Mouse (Mus musculus) gastrocnemius, adult 2 months (tissue): ENCODE data around the gene Cryba1. TPM values are rescaled to one million over a fixed set of nuclear protein-coding genes. Genes with fewer than 3 reads are reported as not detected.

Source experiments
- DNase-seq: peaks from one replicate; pipeline ENCODE4 v3.0.0; 2022
- H3K27ac ChIP-seq: fragments of 200-600 bp; 2 replicates; pipeline ENCODE4 v1.8.1; 2022; ENCODE audit warnings: mild to moderate bottlenecking
- H3K4me3 ChIP-seq: fragments of 200-600 bp; 2 replicates; pipeline ENCODE4 v1.8.1; 2022; ENCODE audit warnings: mild to moderate bottlenecking, moderate library complexity
- CTCF ChIP-seq: fragments of 200-600 bp; IDR thresholded peaks from 2 replicates; pipeline ENCODE4 v1.8.1; 2022; ENCODE audit warnings: antibody characterized with exemption, mild to moderate bottlenecking, moderate library complexity
- intact Hi-C: fragments of 180-260 bp; cut with DNase I; formaldehyde crosslinking; loops from one replicate; pipeline ENCODE4 v1.15.1; 2025
- long read RNA-seq, 2 experiments: library from polyadenylated mRNA; stranded (forward); transcript quantifications; one replicate each; pipeline ENCODE4 v2.0.0; 2021
- total RNA-seq, 2 experiments: library from RNA; stranded (reverse); gene quantifications; 2 replicates each; pipeline ENCODE4 v1.2.3; 2021

Gene Cryba1
- total RNA-seq, result not detected
- long read RNA-seq, experiment 1, result 0 reads
- long read RNA-seq, experiment 2, result 0 reads

DNA sequence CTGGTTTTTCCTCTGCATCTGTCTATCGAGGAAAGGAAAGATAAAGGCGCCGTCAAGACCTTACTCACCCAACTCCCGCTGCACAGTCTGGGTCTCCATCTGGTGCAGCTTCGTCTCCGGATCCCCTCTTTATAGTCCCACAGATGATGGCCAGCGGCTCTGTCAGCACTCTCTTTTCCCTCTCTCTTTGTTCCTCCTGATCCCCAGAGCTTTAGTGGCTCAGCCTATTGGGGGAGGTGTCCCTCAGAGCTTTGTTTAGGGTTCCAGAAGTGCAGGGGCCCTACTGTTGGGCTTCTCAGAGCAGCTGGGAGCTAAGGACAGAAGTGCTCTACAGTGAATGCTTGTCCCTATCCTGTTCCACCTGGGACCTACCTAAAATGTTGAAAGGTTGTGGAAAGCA is at the start of gene Cryba1:
Cryba1 (minus strand) TSS at position 101 of the 400 bp plus-strand sequence.
- intact Hi-C loops, result no loop called here
- TF ChIP-seq CTCF, result no peak
- H3K4me3 ChIP-seq, result no peak within 1 kb of the TSS
- H3K27ac ChIP-seq, result no peak within 1 kb of the TSS
- no peak for DNase-seq

- no peak for DNase-seq
- Histone ChIP-seq H3K27ac (no peak overlapping the region), H3K4me3 (no peak overlapping the region)
- intact Hi-C loops, result no loop called here
- TF ChIP-seq CTCF, result no peak
Observed at GRCm38 (mm10) chr11:77771879-77772713, 47.0 kb upstream of the Cryba1 start.

DNA sequence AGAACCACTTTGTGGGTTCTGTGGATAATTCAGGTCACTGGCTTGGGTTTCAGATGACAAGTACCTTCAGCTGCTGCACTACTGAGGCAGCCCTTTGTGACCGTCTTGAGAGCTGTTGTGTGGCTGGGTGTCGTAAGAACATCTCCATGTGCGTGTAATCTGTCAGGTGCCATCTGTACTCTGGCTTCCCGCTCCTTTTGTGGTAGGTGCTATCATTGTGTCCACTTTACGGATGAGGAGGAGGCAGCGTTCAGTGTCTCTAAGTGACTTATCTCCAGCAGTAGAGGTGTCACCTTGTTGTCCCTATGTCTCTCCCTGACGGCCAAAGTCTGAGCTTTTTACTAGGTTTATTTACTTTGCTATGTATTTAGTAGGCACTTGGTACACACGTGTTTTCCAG is 45.3 kb upstream of the Cryba1 start:
- intact Hi-C loops, result no loop called here
- no peak for TF ChIP-seq CTCF
- Histone ChIP-seq H3K4me3 (no peak overlapping the region), H3K27ac (no peak overlapping the region)
- no peak for DNase-seq

- TF ChIP-seq CTCF, result no peak
- intact Hi-C loops, result no loop called here
- DNase-seq, result no peak
- Histone ChIP-seq H3K4me3 (no peak overlapping the region), H3K27ac (no peak overlapping the region)
Observed at GRCm38 (mm10) chr11:77769496-77769895, 44.4 kb upstream of the Cryba1 start.

- intact Hi-C loops, result no loop called here
- H3K27ac ChIP-seq, result peak overlapping the region; percentile 82
- peak; percentile 57 for DNase-seq
- peak overlapping the region; percentile 71 for H3K4me3 ChIP-seq
- peak; percentile 68 for TF ChIP-seq CTCF
Observed at GRCm38 (mm10) chr11:77766351-77767001, 41.4 kb upstream of the Cryba1 start.

DNA sequence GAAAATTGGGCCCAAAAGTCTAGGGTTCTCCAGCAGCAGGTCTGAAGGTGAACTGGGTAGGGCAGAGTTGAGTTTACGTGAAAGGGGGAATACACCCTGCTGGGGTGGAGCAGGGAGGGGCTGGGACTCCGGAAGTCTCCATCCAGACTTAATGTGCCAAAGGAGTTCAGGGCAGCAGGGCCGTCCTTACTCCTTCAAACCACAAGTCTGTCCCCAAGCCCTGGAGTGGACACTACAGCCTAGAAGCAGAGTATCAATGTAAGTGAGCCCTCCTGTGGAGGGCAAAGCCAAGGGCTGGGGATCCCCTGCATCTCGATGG is 40.3 kb upstream of the Cryba1 start:
- Histone ChIP-seq H3K4me3 (peak overlapping the region; percentile 71), H3K27ac (peak overlapping the region; percentile 82)
- no peak for TF ChIP-seq CTCF
- DNase-seq, result no peak
- intact Hi-C loops, result no loop called here

- Histone ChIP-seq H3K27ac (peak overlapping the region; percentile 92), H3K4me3 (peak overlapping the region; percentile 95)
- intact Hi-C loops, result loop anchor here (5.0 kb wide), 1 partner anchor 202 kb away; no protein-coding TSS in a partner anchor
- peak; percentile 33 for DNase-seq
- no peak for TF ChIP-seq CTCF
Observed at GRCm38 (mm10) chr11:77764694-77765458, 39.8 kb upstream of the Cryba1 start.

DNA sequence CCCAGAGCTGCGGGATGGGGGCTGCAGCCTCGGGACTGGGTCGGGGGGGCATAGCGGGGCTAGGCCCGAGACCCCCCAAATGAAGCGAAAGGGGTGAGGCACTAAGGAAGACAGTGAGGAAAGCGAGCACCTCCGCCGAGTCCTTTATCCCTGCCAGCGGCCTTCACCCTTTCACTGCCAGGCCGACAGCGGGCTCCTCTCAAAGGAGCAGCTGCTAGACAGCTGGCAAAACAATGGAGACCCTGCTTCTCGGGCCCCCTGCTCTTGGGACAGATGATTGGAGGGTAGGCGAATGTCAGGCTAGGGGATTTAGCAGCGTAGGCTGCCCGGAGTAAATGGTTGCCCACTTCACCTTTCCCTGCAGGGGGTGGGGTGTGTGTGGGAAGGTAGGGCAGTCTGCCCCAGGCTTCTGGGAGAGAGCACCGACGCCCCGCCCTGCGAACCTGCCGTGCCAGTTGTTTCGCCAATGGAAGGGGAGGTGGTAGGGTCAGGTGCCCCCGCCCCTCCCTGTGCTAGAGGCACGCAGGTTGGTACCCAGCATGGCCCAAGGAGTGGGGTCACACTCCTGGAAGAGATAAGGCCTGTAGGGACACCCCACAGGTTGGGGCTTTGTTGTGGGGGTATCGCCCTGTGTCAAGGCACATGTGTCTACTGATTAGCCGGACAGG is 38.7 kb upstream of the Cryba1 start:
- Histone ChIP-seq H3K27ac (peak overlapping the region; percentile 92), H3K4me3 (peak overlapping the region; percentile 95)
- no peak for TF ChIP-seq CTCF
- DNase-seq, result peak; percentile 57
- intact Hi-C loops, result loop anchor here (1.0 to 5.0 kb wide), 3 partner anchors 29 to 203 kb away; no protein-coding TSS in a partner anchor

DNA sequence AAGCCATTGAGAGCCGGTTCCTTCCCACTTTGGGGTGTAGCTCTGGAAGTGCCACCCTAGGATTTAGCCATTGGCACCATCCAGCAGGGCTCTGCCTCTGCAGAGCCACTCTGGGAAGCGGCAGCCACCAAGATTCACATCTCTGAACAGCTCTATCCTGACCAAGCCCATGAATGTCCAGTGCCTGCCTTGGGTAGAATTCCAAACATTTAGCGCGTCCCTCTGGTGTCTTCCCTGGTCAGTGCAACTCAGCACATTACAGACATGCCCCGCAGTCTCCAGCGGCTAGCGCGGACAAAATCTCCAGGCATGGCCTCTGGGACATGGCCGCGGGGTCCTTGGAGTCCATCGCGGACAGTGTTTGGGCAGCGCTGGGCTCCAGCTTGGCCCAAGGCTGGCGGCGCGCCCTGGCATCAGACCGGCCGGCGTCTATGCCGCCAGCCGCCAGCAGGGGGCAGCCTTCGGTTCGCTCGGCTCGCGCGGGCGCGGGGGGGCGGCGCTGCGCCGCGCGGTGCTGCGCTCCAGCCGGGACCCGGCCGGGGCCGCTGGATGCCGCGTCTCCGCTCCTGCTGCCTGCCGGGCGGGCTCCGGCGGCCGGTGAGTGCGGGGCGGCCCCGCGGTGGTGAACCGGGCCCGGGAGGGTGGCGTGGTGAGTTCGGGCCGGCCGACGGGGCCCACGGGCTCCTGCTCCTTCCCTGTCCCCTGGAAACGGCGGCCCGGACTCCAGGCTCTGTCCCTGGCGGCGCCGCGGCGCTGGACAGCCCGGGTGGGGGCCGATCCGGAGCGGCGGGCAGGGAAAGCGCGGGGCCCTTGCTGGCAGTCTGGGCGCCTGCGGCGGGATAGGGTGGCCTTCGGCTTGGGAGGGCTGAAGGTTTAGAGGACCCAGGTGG is 37.9 kb upstream of the Cryba1 start, which contains the start of gene Myo18a:
Myo18a (plus strand) TSS at position 464 of the 890 bp plus-strand sequence.
- DNase-seq, result peak; percentile 91
- TF ChIP-seq CTCF, result peak; percentile 78
- Histone ChIP-seq H3K4me3 (peak within 1 kb of the TSS; percentile 95), H3K27ac (peak within 1 kb of the TSS; percentile 92)
- intact Hi-C loops, result loop anchor here (1.0 to 5.0 kb wide), 3 partner anchors 30 to 204 kb away; no protein-coding TSS in a partner anchor

DNA sequence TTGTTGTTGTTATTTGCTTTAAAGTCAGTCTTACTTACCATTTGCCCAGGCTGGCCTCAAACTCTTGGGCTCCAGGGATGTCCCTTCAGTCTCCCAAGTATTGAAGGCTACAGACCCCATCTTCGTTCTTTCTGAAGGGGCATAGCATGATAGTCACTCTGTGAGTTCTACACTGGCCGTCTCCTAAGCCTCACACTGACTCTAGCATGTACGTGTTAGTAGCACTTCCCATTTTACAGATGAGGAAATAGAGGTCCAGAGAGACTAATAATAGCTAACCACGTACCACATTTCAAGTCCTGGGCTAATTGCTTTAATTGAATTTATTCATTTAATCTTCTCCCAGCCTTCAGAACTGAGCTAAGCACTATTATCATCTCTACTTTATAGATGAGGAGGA is 34.9 kb upstream of the Cryba1 start:
- Histone ChIP-seq H3K4me3 (no peak overlapping the region), H3K27ac (no peak overlapping the region)
- no peak for DNase-seq
- no peak for TF ChIP-seq CTCF
- intact Hi-C loops, result loop anchor here (5.0 kb wide), 1 partner anchor 207 kb away; no protein-coding TSS in a partner anchor

DNA sequence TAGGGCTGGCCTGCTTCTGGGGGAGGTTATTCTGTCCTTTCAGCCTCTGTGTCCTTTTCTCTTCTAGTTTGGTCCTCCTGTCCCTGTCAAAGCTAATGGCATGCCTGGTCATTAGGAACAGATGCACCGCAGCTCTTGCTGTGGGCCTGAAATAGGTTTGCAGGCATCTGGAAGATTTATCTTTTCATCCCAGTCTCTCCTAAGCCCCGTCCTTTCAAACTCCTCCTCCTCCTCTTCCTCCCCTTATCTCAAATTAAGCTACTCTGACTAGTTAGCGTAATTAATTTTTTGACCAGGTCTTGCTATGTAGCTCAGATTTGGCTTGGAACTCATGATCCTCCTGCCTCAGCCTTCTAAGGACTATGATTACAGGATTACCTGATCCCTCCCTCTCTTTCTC is 28.4 kb upstream of the Cryba1 start:
- intact Hi-C loops, result no loop called here
- DNase-seq, result no peak
- Histone ChIP-seq H3K4me3 (no peak overlapping the region), H3K27ac (no peak overlapping the region)
- TF ChIP-seq CTCF, result no peak
